Mouse (Mus musculus) thymus, adult 2 months (tissue): ENCODE data around the gene Adamts4. TPM values are rescaled to one million over a fixed set of nuclear protein-coding genes. Genes with fewer than 3 reads are reported as not detected.

ENCODE experiments used
- DNase-seq: peaks from one replicate; pipeline ENCODE4 v3.0.0; 2021
- H3K27ac ChIP-seq: fragments of 200-500 bp; 2 replicates; pipeline ENCODE4 v1.5.1; 2012; ENCODE audit warnings: low read length, control low read depth; ENCODE audit not compliant: control insufficient read depth, insufficient read depth
- H3K27me3 ChIP-seq: fragments of 200-500 bp; 2 replicates; pipeline ENCODE4 v1.6.1; 2012; ENCODE audit warnings: mild to moderate bottlenecking, low read length, moderate library complexity, mixed read lengths; ENCODE audit not compliant: control insufficient read depth, insufficient read depth
- H3K36me3 ChIP-seq: fragments of 200-500 bp; 2 replicates; pipeline ENCODE4 v1.6.1; 2012; ENCODE audit warnings: mild to moderate bottlenecking, low read length, moderate library complexity; ENCODE audit not compliant: control insufficient read depth, insufficient read depth
- H3K4me1 ChIP-seq: fragments of 200-500 bp; replicated peaks from 2 replicates; pipeline ENCODE4 v1.6.1; 2012; ENCODE audit warnings: low read length; ENCODE audit not compliant: control insufficient read depth, insufficient read depth
- H3K4me3 ChIP-seq: fragments of 200-500 bp; 2 replicates; pipeline ENCODE4 v1.5.1; 2012; ENCODE audit warnings: mild to moderate bottlenecking, low read length, control low read depth, moderate library complexity; ENCODE audit not compliant: control insufficient read depth, insufficient read depth
- CTCF ChIP-seq: fragments of 200-500 bp; IDR thresholded peaks from 2 replicates; pipeline ENCODE4 v1.5.1; 2012; ENCODE audit warnings: mild to moderate bottlenecking, control low read depth, low read length, moderate library complexity, borderline replicate concordance; ENCODE audit not compliant: control insufficient read depth, poor library complexity, insufficient read depth; ENCODE audit errors: extremely low read depth
- POLR2A ChIP-seq: fragments of 200-500 bp; IDR thresholded peaks from 2 replicates; pipeline ENCODE4 v1.6.1; 2012; ENCODE audit warnings: mild to moderate bottlenecking, low read length, control low read depth, moderate library complexity; ENCODE audit not compliant: control insufficient read depth, poor library complexity, insufficient read depth; ENCODE audit errors: extremely low read depth
- WGBS: fragments of 180-500 bp; shearing (Covaris S2); methylation state at CpG from one replicate; pipeline ENCODE4 v1.1.7; 2018; 5-methylcytosine and 5-hydroxymethylcytosine counted together
- polyA plus RNA-seq: library from polyadenylated mRNA; depleted of rRNA; stranded (reverse); fragments of >200 nt; gene quantifications from 2 replicates; pipeline ENCODE4 v1.2.3, GENCODE M21; 2012

The Adamts4 gene
- polyA plus RNA-seq, 1 experiment = 0.90 TPM

- WGBS = 92% methylated on average over 11 of the region's 11 CpGs
- TF ChIP-seq POLR2A = no peak
- TF ChIP-seq CTCF = no peak
- Histone ChIP-seq H3K27me3 (no peaks in the 10 kb centered on the region), H3K27ac (no peak overlapping the region), H3K4me1 (peaks cover 19% of the 10 kb centered on the region), H3K4me3 (no peak overlapping the region), H3K36me3 (peaks cover 39% of the 10 kb centered on the region)
- no peak for DNase-seq
Observed at GRCm38 (mm10) chr1:171275144-171275734, 25.0 kb downstream of the Adamts4 start.

GRCm38 (mm10) chr1:171276110-171276748, 26.0 kb downstream of the Adamts4 start:
- Histone ChIP-seq H3K27me3 (no peaks in the 10 kb centered on the region), H3K4me1 (peaks cover 15% of the 10 kb centered on the region), H3K36me3 (peaks cover 39% of the 10 kb centered on the region), H3K27ac (no peak overlapping the region), H3K4me3 (no peak overlapping the region)
- TF ChIP-seq POLR2A = no peak
- TF ChIP-seq CTCF = no peak
- DNase-seq = no peak
- WGBS = 93% methylated on average over 14 of the region's 14 CpGs

- Histone ChIP-seq H3K36me3 (peaks cover 39% of the 10 kb centered on the region), H3K4me3 (no peak overlapping the region), H3K4me1 (peaks cover 12% of the 10 kb centered on the region), H3K27ac (no peak overlapping the region), H3K27me3 (no peaks in the 10 kb centered on the region)
- 94% methylated on average over 10 of the region's 10 CpGs for WGBS
- no peak for DNase-seq
- TF ChIP-seq CTCF (no peak), POLR2A (no peak)
Observed at GRCm38 (mm10) chr1:171277736-171278135, 27.5 kb downstream of the Adamts4 start.

GRCm38 (mm10) chr1:171278436-171278835, 28.2 kb downstream of the Adamts4 start:
- DNase-seq = peak; percentile 0
- H3K27ac ChIP-seq = no peak overlapping the region
- H3K4me1 ChIP-seq = peaks cover 12% of the 10 kb centered on the region
- TF ChIP-seq POLR2A (no peak), CTCF (no peak)
- no peaks in the 10 kb centered on the region for H3K27me3 ChIP-seq
- 98% methylated on average over 8 of the region's 8 CpGs for WGBS
- no peak overlapping the region for H3K4me3 ChIP-seq
- H3K36me3 ChIP-seq = peaks cover 39% of the 10 kb centered on the region

- Histone ChIP-seq H3K4me3 (no peak overlapping the region), H3K27me3 (no peaks in the 10 kb centered on the region), H3K4me1 (peaks cover 12% of the 10 kb centered on the region), H3K36me3 (peaks cover 32% of the 10 kb centered on the region), H3K27ac (no peak overlapping the region)
- TF ChIP-seq CTCF (no peak), POLR2A (no peak)
- DNase-seq = no peak
- WGBS = 95% methylated on average over 14 of the region's 14 CpGs
Observed at GRCm38 (mm10) chr1:171279012-171279705, 28.9 kb downstream of the Adamts4 start.

- Histone ChIP-seq H3K36me3 (peaks cover 28% of the 10 kb centered on the region), H3K4me3 (no peak overlapping the region)
Observed at GRCm38 (mm10) chr1:171279721-171280120, 29.5 kb downstream of the Adamts4 start.

More at GRCm38 (mm10) chr1:171279721-171280120, 29.5 kb downstream of the Adamts4 start:
- H3K4me1 ChIP-seq = peaks cover 12% of the 10 kb centered on the region
- WGBS = 93% methylated on average over 5 of the region's 5 CpGs
- TF ChIP-seq POLR2A = no peak
- TF ChIP-seq CTCF = no peak
- DNase-seq = no peak
- no peaks in the 10 kb centered on the region for H3K27me3 ChIP-seq
- no peak overlapping the region for H3K27ac ChIP-seq
